Mouse (Mus musculus) liver, embryonic 18 days (tissue): ENCODE results near the gene Setd1a. TPM values are rescaled to one million over a fixed set of nuclear protein-coding genes. Genes with fewer than 3 reads are reported as not detected.

Source experiments
- polyA plus RNA-seq: library from polyadenylated mRNA; depleted of rRNA; stranded (reverse); fragments of >200 nt; gene quantifications from 2 replicates; pipeline ENCODE4 v1.2.3, GENCODE M21; 2012; rRNA removed

Gene Setd1a
- polyA plus RNA-seq = 3.8 and 4.8 TPM in 2 replicates

DNA sequence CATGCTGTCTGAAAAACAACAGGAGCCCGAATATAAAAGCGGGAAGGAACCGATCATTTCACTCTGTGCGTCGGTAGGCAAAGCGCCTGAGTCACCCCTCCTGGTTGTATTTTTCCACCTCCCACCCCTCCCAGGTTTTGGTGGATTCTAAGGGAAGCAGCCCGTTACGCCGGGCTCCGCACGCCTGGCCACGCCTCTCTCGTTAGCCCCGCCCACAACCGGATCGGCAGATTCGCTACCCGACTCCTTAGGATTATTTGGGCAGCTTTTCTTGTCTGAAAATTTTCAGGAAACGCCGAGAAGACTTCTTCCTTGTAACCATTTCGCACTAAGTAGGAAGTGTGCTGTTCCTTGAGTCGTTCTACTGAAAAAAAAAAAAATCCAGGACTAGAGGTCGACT, at the start of gene Setd1a:
Gene Setd1a (plus strand): TSS at position 245 of the 400 bp plus-strand sequence.

DNA sequence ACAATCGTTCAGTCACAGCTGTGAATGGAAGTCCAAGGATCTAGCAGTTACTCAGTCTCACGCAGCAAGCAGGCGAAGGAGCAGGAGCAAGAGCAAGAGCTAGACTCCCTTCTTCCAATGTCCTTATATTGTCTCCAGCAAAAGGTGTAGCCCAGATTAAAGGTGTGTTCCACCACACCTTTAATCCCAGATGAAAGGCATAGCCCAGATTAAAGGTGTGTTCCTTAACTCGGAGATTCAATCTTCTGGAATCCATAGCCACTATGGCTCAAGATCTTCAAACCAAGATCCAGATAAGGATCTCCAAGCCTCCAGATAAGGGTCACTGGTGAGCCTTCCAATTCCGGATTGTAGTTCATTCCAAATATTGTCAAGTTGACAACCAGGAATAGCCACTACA, 44.4 kb upstream of the Setd1a start, which contains the start of gene Ctf2:
Gene Ctf2 (minus strand): TSS at position 101 of the 400 bp plus-strand sequence.

DNA sequence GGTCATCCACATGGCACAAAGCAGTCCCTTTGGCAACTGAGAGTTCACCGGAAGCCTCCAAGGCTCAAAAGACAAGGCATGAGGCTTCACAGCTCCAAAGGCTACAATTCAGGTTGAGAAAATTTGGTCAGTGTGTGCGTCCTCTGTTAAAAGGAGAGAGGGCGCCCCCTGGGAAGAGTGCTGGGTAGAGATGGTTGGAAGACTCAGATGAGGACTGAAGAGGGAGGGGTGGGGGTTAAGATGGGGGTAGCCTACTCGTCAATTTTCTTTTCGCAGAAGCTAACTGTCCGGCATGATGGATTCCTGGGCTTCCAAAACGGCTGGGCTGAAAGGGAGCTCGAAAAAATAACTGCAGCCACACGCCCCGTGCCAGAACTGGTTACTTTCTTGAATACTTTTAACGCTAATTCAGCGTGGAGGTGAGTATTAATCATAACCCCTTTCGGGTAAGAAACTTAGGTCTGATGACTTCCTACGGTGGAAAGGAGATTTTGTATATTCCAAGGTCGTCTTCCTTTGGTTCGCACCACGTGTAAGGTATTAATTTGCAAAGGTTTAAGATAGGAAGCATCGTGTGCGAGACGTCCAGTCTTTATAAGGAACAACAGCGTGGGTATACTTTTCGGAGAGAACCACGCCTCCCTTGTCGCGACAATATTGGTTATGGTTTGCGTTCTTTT, 32.0 kb upstream of the Setd1a start, which contains the start of gene Fbxl19:
Gene Fbxl19 (plus strand): TSS at position 178 of the 680 bp plus-strand sequence.

DNA sequence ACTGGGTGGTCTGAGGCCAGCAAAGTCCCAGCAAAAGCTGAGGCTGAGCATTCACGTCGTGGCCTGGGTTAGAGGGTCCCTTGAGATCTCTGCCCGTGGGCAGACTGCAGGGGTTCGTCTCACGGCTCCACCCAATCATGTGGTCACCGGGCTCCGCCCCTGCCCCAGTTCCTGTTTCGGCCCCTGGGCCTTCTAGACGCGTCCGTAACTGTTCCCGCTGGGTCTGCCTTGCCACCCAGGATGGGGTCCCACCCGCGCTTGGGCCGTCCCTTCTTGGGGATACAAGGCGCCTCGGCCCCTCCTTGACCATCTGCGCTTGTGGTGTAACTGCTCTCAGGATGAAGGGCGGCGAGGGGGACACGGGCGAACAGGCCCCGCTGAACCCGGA, 6.8 kb upstream of the Setd1a start, which contains the start of gene Orai3:
Gene Orai3 (plus strand): TSS at position 165 of the 388 bp plus-strand sequence.

DNA sequence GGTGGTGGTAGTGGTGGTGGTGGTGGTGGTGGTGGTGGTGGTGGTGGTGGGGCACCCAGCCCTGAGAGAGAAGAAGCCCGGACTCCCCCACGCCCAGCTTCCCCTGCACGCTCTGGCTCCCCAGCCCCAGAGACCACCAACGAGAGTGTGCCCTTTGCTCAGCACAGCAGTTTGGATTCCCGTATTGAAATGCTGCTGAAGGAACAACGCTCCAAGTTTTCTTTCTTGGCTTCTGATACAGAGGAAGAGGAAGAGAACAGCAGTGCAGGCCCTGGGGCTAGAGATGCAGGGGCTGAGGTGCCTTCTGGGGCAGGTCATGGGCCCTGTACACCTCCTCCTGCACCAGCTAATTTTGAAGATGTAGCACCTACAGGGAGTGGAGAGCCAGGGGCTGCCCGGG, 8.8 kb downstream of the Setd1a start, which contains the start of gene Gm49388:
Gene Gm49388 (plus strand): TSS at position 301 of the 400 bp plus-strand sequence.

DNA sequence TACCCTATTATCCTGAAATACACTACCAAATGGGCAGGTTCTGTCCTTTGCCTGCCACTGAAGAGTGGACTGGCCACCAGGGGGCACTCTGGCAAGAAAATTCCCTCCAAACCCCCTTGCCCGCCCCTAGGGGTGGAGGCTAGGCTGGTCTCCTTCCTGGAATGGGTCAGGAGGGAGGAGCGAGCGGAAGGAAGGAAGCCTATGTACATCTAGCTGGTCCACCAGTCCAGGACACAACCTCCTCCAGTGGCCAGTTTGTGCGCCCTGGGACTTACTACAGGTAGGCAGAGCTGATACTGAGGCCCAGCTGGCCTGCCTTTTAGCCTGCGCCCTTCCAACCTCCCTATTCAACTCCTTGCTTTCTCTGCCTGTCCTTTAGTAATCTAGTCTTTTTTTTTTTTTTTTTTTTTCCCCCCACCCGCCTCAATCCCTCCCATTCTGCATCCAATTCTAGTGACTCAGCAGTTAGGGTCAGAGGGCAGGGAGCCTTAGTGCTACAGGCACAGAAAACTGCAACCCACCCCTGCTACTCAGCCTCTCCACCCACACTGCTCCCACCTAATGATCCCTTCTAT, 24.1 kb downstream of the Setd1a start, which contains the start of gene Hsd3b7:
Gene Hsd3b7 (plus strand): TSS at position 170 of the 575 bp plus-strand sequence.

DNA sequence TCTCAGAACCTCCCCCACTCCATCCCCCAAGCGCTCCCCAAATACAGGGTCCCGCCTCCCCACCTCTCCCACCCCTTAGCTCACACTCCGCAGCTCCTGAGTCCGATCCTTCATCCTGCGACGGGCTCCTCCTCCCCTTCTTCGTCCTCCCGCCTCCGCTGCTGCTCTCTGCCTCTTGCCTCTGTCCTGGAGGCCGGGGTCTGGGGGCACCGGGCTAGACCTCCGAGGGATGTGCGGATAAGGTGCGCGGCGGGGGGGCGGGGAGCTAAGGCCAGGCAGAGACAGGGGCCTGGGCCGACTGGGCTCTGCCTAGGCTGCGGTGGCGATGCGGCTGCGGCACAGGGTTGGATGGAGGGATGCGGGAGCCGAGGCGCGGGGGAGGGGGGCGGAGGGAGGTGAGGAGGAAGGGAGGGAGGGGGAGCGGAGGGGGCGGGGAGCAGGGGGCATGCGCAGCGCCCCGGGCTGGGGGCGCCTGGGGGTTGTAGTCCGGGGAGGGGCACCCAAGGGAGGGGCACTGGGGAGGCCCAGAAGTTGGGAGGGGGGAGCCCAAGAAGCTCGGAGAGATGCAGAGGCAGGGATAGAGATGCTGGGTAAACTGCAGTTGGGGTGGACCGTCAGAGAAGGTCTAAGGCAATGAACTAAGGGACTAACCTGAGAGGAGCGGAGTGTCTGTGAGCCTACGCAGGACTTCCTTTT, 47.9 kb downstream of the Setd1a start, which contains the start of the genes Stx4a and Stx1b:
Gene Stx4a (plus strand): TSS at position 119 of the 696 bp plus-strand sequence.
Gene Stx1b (minus strand): TSS at position 374 of the 696 bp plus-strand sequence.

Other genes with a start within 250 kb of the Setd1a start
- gene Tmem265, start 215.3 kb upstream of the Setd1a start, polyA plus RNA-seq = 0.68 and 0.78 TPM in 2 replicates
- 28.4 and 35.4 TPM in 2 replicates for gene Phkg2, start 203.3 kb upstream of the Setd1a start, polyA plus RNA-seq
- 3.1 and 4.4 TPM in 2 replicates for gene Ccdc189, start 188.1 kb upstream of the Setd1a start, polyA plus RNA-seq
- gene Rnf40, start 187.9 kb upstream of the Setd1a start, polyA plus RNA-seq = 12.6 and 15.5 TPM in 2 replicates
- gene Zfp629, start 160.9 kb upstream of the Setd1a start, polyA plus RNA-seq = 3.4 and 4.5 TPM in 2 replicates
- gene Bcl7c, start 67.7 kb upstream of the Setd1a start, polyA plus RNA-seq = 12.7 and 12.9 TPM in 2 replicates
- gene Ctf1, start 63.9 kb upstream of the Setd1a start, polyA plus RNA-seq = 6.2 and 6.4 TPM in 2 replicates
- gene Ctf2, start 44.5 kb upstream of the Setd1a start, polyA plus RNA-seq = not detected in 2 replicates
- 5.1 and 5.4 TPM in 2 replicates for gene Fbxl19, start 32.1 kb upstream of the Setd1a start, polyA plus RNA-seq
- gene Orai3, start 6.9 kb upstream of the Setd1a start, polyA plus RNA-seq = 11.4 and 12.1 TPM in 2 replicates
- 0.12 TPM in 1 of 2 replicates, not detected in the other for gene Gm49388, start 8.9 kb downstream of the Setd1a start, polyA plus RNA-seq
- gene Hsd3b7, start 23.9 kb downstream of the Setd1a start, polyA plus RNA-seq = 228 and 255 TPM in 2 replicates
- 39.6 and 41.1 TPM in 2 replicates for gene Stx4a, start 47.6 kb downstream of the Setd1a start, polyA plus RNA-seq
- 2.5 and 2.9 TPM in 2 replicates for gene Stx1b, start 47.9 kb downstream of the Setd1a start, polyA plus RNA-seq
- gene Zfp646, start 99.6 kb downstream of the Setd1a start, polyA plus RNA-seq = 5.3 and 5.5 TPM in 2 replicates
- gene Zfp668, start 100.2 kb downstream of the Setd1a start, polyA plus RNA-seq = 1.7 and 1.9 TPM in 2 replicates
- 1.8 and 1.9 TPM in 2 replicates for gene Prss53, start 114.3 kb downstream of the Setd1a start, polyA plus RNA-seq
- not detected in 2 replicates for gene Gm21974, start 118.8 kb downstream of the Setd1a start, polyA plus RNA-seq
- 384 and 432 TPM in 2 replicates for gene Vkorc1, start 118.9 kb downstream of the Setd1a start, polyA plus RNA-seq
- gene Bckdk, start 127.4 kb downstream of the Setd1a start, polyA plus RNA-seq = 21.6 TPM in 2 replicates
- gene Kat8, start 135.8 kb downstream of the Setd1a start, polyA plus RNA-seq = 11.1 and 11.5 TPM in 2 replicates
- 24.5 and 29.4 TPM in 2 replicates for gene Prss8, start 153.4 kb downstream of the Setd1a start, polyA plus RNA-seq
- 3.5 and 4.0 TPM in 2 replicates for gene Prss36, start 170.1 kb downstream of the Setd1a start, polyA plus RNA-seq
- 203 and 208 TPM in 2 replicates for gene Fus, start 190.8 kb downstream of the Setd1a start, polyA plus RNA-seq
- 17.8 and 18.5 TPM in 2 replicates for gene Pycard, start 217.2 kb downstream of the Setd1a start, polyA plus RNA-seq
- gene Trim72, start 227.3 kb downstream of the Setd1a start, polyA plus RNA-seq = 0.07 TPM in 2 replicates